In the genomic region with DNA sequence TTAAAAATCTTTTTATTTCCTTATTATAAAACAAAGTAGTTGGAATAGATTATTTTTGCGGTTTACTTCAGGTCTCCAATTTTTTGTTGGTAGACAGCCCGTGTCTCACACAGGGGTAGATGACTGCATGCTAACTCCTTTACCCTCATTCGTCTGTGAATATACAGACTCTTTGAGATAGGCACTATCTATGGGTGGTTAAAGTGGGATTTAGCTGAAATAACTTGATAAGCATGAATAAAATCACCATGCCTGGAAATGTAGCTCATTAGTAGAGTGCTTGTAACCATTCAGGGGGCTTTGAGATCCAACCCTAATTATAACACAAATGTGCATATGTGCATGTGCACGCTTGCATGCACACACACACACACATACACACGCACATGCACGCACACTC, we compare ENCODE assay signal across 25 mouse cellular contexts.
DNase-seq lines count a peak whose midpoint lies in the region; ATAC-seq and TF ChIP-seq lines count a peak whose summit lies in the region.
"Had no signal": no experiment of that assay in that cellular context is flagged by ENCODE, and none has a peak within 500 bp of the region (broad histone marks: within the 10 kb centered on the region; RNA-seq: fewer than 3 reads in every experiment).

No protein-coding gene starts in this region.

- no peak overlapping the region for H3K9ac ChIP-seq in intestine, embryonic 14.5 days (ENCODE audit: low read length)
- H3K9ac ChIP-seq in intestine, embryonic 15.5 days = no peak overlapping the region
- H3K9ac ChIP-seq in lung, embryonic 15.5 days = no peak overlapping the region
- no peak overlapping the region for H3K9ac ChIP-seq in midbrain, embryonic 11.5 days (ENCODE audit: low read length)
- H3K9ac ChIP-seq: embryonic facial prominence, embryonic 12.5 days; embryonic facial prominence, embryonic 15.5 days; hindbrain, embryonic 13.5 days had no signal

- peak overlapping the region; percentile 75 for H3K4me3 ChIP-seq in gastrocnemius, adult 2 months
- H3K4me3 ChIP-seq in intestine, embryonic 14.5 days (ENCODE audit: low read depth, low read length) = no peak overlapping the region
- no peak overlapping the region for H3K4me3 ChIP-seq in intestine, embryonic 15.5 days (replicated peaks)
- H3K4me3 ChIP-seq in lung, embryonic 15.5 days = no peak overlapping the region
- H3K4me3 ChIP-seq in midbrain, embryonic 11.5 days (ENCODE audit: low read depth, low read length) = no peak overlapping the region
- no peak overlapping the region for H3K4me3 ChIP-seq in midbrain, embryonic 10.5 days
- H3K4me3 ChIP-seq: embryonic facial prominence, embryonic 12.5 days; embryonic facial prominence, embryonic 15.5 days; heart, embryonic 10.5 days; hindbrain, embryonic 10.5 days; hindbrain, embryonic 13.5 days had no signal

- TF ChIP-seq CTCF in gastrocnemius, adult 2 months (IDR thresholded peaks at IDR 0.05) = no peak

- peak overlapping the region; percentile 100 for H3K27ac ChIP-seq in gastrocnemius, adult 2 months
- no peak overlapping the region for H3K27ac ChIP-seq in intestine, embryonic 14.5 days (ENCODE audit: low read depth)
- no peak overlapping the region for H3K27ac ChIP-seq in intestine, embryonic 15.5 days
- no peak overlapping the region for H3K27ac ChIP-seq in lung, embryonic 15.5 days
- no peak overlapping the region for H3K27ac ChIP-seq in midbrain, embryonic 11.5 days (ENCODE audit: low read depth, low read length)
- H3K27ac ChIP-seq in midbrain, embryonic 10.5 days (replicated peaks) = no peak overlapping the region
- H3K27ac ChIP-seq: embryonic facial prominence, embryonic 12.5 days; embryonic facial prominence, embryonic 15.5 days; heart, embryonic 10.5 days; hindbrain, embryonic 10.5 days; hindbrain, embryonic 13.5 days had no signal

- DNase-seq in gastrocnemius, adult 2 months = no peak
- DNase-seq in gastrocnemius, postnatal 14 days = no peak
- peak; percentile 6 for DNase-seq in intestine, embryonic 14.5 days (ENCODE audit: low spot score)
- DNase-seq in lung, postnatal 25 days (ENCODE audit: low spot score) = no peak
- peak; percentile 69 for DNase-seq in midbrain, embryonic 11.5 days (ENCODE audit: low spot score, missing footprints)
- no peak for DNase-seq in midbrain, embryonic 10.5 days (ENCODE audit: low spot score)
- DNase-seq: adrenal gland, postnatal 10 days; adrenal gland, postnatal 36 days; cerebellum, adult 11 months; cerebellum, adult 2 months; cerebellum, adult 9-11 months; cerebellum, postnatal 25 days; gastrocnemius, postnatal 10 days; heart, adult 18-20 months; heart, postnatal 36 days had no signal

- no peak overlapping the region for H3K4me2 ChIP-seq in intestine, embryonic 14.5 days (ENCODE audit: low read length)
- H3K4me2 ChIP-seq in intestine, embryonic 15.5 days (replicated peaks) = no peak overlapping the region
- H3K4me2 ChIP-seq in lung, embryonic 15.5 days = peak overlapping the region; percentile 0; the same call in 1 of the 2 replicates
- H3K4me2 ChIP-seq in midbrain, embryonic 11.5 days = no peak overlapping the region
- H3K4me2 ChIP-seq: embryonic facial prominence, embryonic 12.5 days; embryonic facial prominence, embryonic 15.5 days; hindbrain, embryonic 13.5 days had no signal

- ATAC-seq in intestine, embryonic 14.5 days (replicated peaks; ENCODE audit: low FRiP score, low TSS enrichment, low read depth) = no peak
- ATAC-seq in intestine, embryonic 15.5 days = no peak
- ATAC-seq in lung, embryonic 15.5 days (ENCODE audit: borderline replicate concordance, extremely low read depth, low FRiP score, low TSS enrichment) = no peak
- ATAC-seq in midbrain, embryonic 11.5 days (ENCODE audit: low FRiP score) = no peak
- ATAC-seq: forebrain, embryonic 14.5 days; hindbrain, embryonic 16.5 days; Patski had no signal

- WGBS in intestine, embryonic 14.5 days = 83% methylated on average over 6 of the region's 6 CpGs
- WGBS in intestine, embryonic 15.5 days = 86% methylated on average over 6 of the region's 6 CpGs
- 83% methylated on average over 6 of the region's 6 CpGs for WGBS in lung, embryonic 15.5 days
- 90% methylated on average over 6 of the region's 6 CpGs for WGBS in midbrain, embryonic 11.5 days
- 90% methylated on average over 6 of the region's 6 CpGs for WGBS in midbrain, embryonic 10.5 days

- intact Hi-C loops in gastrocnemius, adult 2 months (cut with DNase I) = no loop called here
- intact Hi-C loops in gastrocnemius, postnatal 14 days (cut with DNase I; ENCODE audit: low total_unique reads) = no loop called here

- H3K27me3 ChIP-seq in intestine, embryonic 14.5 days (replicated peaks; ENCODE audit: control insufficient read depth, insufficient read depth, low read length) = no peaks in the 10 kb centered on the region
- no peaks in the 10 kb centered on the region for H3K27me3 ChIP-seq in intestine, embryonic 15.5 days (replicated peaks)
- no peaks in the 10 kb centered on the region for H3K27me3 ChIP-seq in lung, embryonic 15.5 days
- H3K27me3 ChIP-seq in midbrain, embryonic 11.5 days (ENCODE audit: control insufficient read depth, insufficient read depth, low read length) = no peaks in the 10 kb centered on the region
- peaks cover 20% of the 10 kb centered on the region for H3K27me3 ChIP-seq in midbrain, embryonic 10.5 days (ENCODE audit: low read depth, poor library complexity, severe bottlenecking)
- H3K27me3 ChIP-seq: embryonic facial prominence, embryonic 12.5 days; embryonic facial prominence, embryonic 15.5 days; Patski had no signal

- no peaks in the 10 kb centered on the region for H3K9me3 ChIP-seq in intestine, embryonic 14.5 days (ENCODE audit: control insufficient read depth, low read length)
- no peaks in the 10 kb centered on the region for H3K9me3 ChIP-seq in intestine, embryonic 15.5 days
- H3K9me3 ChIP-seq in lung, embryonic 15.5 days = no peaks in the 10 kb centered on the region
- H3K9me3 ChIP-seq in midbrain, embryonic 11.5 days (ENCODE audit: control insufficient read depth, low read length) = no peaks in the 10 kb centered on the region
- H3K9me3 ChIP-seq in midbrain, embryonic 10.5 days (replicated peaks) = no peaks in the 10 kb centered on the region
- H3K9me3 ChIP-seq: embryonic facial prominence, embryonic 12.5 days; embryonic facial prominence, embryonic 15.5 days; heart, embryonic 10.5 days; hindbrain, embryonic 10.5 days; hindbrain, embryonic 13.5 days had no signal

- no peaks in the 10 kb centered on the region for H3K36me3 ChIP-seq in intestine, embryonic 14.5 days (ENCODE audit: control insufficient read depth, insufficient read depth, low read length)
- H3K36me3 ChIP-seq in intestine, embryonic 15.5 days = no peaks in the 10 kb centered on the region
- no peaks in the 10 kb centered on the region for H3K36me3 ChIP-seq in lung, embryonic 15.5 days
- no peaks in the 10 kb centered on the region for H3K36me3 ChIP-seq in midbrain, embryonic 11.5 days (ENCODE audit: control insufficient read depth, insufficient read depth, low read length)
- no peaks in the 10 kb centered on the region for H3K36me3 ChIP-seq in midbrain, embryonic 10.5 days
- H3K36me3 ChIP-seq: embryonic facial prominence, embryonic 12.5 days; embryonic facial prominence, embryonic 15.5 days; heart, embryonic 10.5 days; hindbrain, embryonic 10.5 days; hindbrain, embryonic 13.5 days had no signal

- H3K4me1 ChIP-seq in intestine, embryonic 14.5 days (replicated peaks; ENCODE audit: control insufficient read depth, insufficient read depth, low read length) = peaks cover 13% of the 10 kb centered on the region; the same call in 1 of the 2 replicates
- no peaks in the 10 kb centered on the region for H3K4me1 ChIP-seq in intestine, embryonic 15.5 days (replicated peaks)
- H3K4me1 ChIP-seq in lung, embryonic 15.5 days = peaks cover 29% of the 10 kb centered on the region
- H3K4me1 ChIP-seq in midbrain, embryonic 11.5 days (ENCODE audit: control insufficient read depth, insufficient read depth, low read length) = no peaks in the 10 kb centered on the region; the same call in 1 of the 2 replicates
- peaks cover 7% of the 10 kb centered on the region for H3K4me1 ChIP-seq in midbrain, embryonic 10.5 days
- H3K4me1 ChIP-seq: hindbrain, embryonic 13.5 days had no signal

Comparison
In these comparisons a context has a peak if more than half of its experiments do, and no peak if none do; other contexts are left out.
1. DNase-seq: peak in intestine, embryonic 14.5 days (single experiment) and midbrain, embryonic 11.5 days (single experiment); none in gastrocnemius, adult 2 months (single experiment), gastrocnemius, postnatal 14 days (single experiment), lung, postnatal 25 days (single experiment) and midbrain, embryonic 10.5 days (single experiment).